Mouse (Mus musculus) urinary bladder, adult 18-20 months (tissue): ENCODE data around the gene Tpt1.
A peak's percentile ranks its signal among the peaks of the same experiment; 100 is the strongest.
"Not testable (repeated sequence)": the region's sequence is repeated elsewhere in the genome, so short reads cannot be mapped to it uniquely, and the experiment has no call there.

Source experiments
- DNase-seq, 2 experiments: peaks; one replicate each; pipeline ENCODE4 v3.0.0; 2022; ENCODE audit warnings: low spot score in 2 of 2, mixed read lengths in 2 of 2

Tpt1 gene

DNA sequence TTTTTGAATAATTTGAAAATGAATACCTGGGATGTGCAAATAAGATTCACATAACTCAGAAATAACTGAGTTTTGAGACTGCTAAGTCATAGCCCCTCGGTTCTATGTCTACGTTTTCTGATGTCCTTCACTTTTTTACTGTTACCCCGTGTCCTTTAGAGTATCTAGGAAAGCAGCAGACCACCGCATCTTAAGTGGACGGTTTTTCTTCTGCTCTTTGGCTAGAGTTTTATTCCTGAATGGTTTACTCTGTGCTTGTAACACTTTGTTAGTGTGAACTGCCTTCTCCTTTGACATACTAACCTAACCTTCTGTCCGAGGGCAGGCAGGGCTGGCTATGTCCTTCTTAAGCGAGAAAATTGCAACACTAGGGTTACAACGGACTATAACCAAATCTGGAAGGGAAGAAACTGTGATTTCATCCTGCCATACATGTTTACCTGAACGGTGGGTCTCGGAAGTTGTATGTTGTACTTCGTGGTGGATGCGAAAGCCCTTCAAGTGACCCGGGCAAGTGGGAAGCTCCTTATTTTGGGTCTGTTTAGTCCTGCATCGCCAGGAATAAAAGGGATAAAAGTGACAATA, 690 bp upstream of the Tpt1 start:
- DNase-seq, result no peak

DNA sequence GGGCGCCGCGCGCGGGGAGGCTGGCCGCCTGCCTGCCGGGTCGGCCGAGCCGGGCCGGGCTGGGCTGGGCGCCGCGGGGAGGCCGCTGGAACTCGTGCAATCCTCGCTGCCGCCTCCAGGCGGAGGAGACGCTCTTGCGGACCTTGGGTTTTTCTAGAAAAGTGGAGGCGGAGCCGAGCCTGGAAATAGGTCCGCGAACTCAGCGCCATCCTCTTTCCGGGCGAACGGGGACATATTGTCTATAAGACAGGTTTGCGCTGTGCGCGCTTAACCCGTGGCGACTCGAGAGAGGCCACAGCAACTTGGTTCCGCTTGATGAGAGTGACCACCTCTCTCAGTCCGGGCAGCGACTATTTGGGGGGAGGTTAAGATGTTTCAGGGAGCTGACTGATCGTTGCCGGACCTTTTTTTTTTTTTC, 814 bp downstream of the Tpt1 start:
- DNase-seq, result peak; percentile 85 to 89

DNA sequence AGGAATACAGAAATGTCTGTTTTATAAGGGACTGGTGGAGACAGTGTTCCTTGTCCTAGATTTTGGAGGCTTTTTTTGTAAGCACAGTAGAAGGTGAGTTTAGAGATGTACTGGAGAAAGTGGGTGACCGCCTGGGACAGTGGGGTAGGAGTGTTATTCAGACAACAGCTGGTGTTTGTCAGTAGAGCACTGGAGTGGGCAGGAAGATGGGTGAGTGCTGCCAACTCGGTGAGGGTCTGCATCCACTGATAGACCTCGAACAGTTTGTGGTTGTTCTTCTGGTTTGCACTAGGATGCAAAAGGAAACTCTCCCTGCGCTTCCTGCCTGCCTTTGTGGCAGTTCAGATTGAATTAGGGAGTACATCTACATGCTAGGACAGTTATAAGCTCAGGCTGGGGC, 2.8 kb downstream of the Tpt1 start:
- DNase-seq, result no peak

DNA sequence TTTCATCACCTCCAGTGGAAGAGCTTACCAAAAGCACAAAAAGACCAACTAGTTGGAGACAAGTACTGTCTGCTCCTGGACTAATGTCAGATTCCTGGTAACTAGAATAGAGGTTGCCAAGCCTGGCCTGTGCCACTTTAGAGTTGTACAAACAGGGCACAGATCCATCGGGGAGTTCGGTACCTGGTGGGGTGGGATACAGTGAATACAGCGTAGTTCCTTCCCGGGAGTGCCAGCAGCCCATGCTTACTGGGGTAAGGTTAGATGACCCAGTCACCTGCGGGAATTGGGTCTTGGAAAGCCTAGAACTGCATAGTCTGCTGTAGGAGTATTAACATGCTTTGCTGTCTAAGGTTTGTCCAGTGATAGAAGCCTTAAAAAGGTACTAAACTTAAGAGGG, 3.6 kb downstream of the Tpt1 start:
- DNase-seq, result no peak

DNA sequence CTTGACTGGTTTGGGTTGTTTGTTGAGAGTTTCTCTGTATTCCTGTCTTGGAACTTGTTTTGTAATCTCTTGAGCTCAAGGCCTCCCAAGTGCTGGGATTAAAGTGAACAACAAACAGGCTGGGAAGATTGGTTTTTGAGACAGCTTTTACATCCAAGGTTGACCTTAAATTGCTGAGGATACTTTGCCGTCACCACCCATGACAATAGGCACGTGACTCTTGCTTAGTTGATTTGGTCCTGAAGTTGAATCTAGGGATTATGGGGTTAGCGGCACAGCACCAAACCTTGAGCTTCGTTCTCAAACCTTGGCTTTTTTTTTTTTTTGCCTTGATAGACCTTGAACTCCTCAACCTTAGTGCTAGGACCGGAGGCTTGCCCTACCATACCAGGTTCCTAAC, 4.3 kb downstream of the Tpt1 start:
- DNase-seq, result no peak

DNA sequence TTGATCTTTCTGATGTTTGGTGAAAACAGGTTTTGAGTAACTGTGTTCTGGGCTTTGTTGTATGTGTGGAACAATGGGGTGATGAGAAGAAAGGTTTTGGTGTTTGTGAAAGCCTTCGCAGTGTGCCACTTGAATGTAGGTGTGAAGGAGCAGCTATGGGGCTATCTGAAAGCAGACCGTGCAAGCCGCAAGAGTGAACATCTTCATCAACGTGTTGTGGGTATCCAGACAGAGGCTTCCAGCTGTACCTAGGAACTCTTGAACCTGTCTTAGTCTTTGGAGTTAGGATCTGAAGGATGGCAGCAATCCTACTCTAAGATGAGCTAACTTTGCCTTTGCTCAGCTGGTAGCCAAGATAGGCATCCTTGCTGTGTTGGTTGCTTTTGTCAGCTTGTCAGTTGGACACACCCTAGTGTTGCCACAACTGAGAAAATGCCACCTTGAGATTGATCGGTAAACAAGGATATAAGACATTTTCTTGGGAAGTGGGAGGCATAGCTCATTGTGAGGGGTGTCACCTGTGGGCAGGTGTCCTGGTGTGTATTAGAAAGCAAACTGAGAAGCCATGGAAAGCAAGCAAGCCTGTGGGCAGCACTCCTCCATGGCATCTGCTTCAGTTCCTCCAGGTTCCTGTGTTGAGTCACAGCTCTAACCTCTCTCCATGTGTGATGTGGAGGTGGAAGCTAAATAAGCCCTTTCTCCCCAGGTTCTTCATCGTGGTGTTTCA, 5.1 kb downstream of the Tpt1 start:
- DNase-seq, result no peak

DNA sequence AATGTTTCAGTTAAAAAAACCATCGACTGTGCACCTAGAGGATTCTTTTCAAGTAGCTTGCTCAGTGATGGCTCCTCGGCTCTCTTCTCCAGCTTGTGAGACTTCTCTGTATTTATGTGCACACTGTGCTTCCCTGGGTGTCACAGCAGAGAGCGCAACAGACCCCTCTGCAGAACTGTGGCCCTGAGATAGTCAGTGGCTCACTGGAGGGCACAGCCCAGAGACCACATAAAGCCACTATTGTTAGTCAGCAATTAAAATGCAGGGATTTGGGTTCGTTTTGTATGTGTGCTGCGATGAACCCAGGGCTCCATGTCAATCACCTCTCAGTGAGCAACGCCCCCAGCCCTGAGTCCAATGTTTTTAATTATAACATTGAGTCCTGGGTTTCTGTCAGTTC, 5.9 kb downstream of the Tpt1 start:
- no peak for DNase-seq

DNA sequence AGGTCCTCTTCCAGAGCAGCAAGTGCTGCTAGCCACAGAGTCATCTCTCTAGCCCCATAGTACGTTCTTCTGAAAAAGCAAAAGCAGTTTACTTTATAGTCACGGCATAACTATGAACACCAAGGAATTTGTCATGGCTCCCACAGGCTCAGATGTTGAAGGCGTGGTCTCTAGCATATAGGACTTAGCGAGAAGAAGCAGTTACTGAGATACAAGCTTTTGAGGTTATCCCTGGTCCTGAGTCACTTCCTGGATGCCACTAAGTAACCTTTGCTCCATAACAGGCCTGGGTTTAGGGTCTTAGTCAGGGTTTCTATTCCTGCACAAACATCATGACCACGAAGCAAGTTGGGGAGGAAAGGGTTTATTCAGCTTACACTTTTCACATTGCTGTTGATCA, 7.1 kb downstream of the Tpt1 start:
- no peak for DNase-seq

DNA sequence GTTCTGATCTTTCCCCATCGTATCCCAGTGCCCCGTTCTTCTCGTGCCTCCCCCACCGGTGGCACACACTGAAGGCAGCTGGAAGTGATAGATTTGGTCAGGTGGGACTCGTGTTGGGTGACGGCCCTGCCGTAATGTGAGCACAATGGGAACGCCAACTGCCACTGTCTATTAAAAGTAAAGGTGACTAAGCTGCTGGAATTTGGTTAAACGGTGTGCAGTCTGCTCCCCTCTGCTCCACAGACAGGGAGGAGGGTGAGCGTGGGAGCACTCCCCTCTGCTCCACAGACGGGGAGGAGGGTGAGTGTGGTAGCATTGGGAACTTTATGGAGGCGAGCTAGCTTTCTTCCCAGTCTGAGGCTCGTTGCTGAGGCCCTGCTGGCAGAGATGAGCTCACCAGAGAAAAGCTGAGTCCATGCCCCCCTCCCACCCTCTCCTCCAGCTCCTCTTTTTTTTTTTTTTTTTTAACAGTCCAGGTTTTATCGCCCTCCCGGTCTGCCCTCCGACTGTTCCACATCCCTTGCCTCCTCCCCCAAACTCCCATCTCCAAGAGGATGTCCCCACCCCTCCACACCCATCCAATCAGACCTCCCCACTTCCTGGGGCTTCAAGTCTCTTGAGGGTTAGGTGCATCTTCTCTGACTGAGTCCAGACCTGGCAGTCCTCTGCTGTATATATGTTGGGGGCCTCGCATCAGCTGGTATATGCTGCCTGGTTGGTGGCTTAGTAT, 10.5 kb downstream of the Tpt1 start:
- no peak for DNase-seq

DNA sequence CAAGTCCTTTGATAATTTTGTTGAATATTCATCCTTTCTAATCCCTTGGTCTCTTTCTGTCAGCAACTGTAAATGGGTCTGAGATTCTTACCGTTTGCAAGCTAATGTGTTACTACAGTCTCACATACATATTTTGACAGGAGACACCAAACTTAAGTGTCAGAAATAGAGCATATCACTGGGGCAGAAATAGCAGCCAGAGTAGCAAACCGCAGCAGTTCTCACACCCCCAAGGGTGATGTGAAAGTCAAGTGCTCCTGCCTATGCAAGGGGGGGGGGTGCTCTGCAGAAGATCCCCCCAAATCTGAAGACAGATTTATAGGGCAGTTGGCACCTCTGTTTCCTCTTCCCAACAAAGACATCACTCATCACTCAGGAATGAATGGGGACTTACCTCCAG, 13.3 kb downstream of the Tpt1 start:
- DNase-seq, result no peak

DNA sequence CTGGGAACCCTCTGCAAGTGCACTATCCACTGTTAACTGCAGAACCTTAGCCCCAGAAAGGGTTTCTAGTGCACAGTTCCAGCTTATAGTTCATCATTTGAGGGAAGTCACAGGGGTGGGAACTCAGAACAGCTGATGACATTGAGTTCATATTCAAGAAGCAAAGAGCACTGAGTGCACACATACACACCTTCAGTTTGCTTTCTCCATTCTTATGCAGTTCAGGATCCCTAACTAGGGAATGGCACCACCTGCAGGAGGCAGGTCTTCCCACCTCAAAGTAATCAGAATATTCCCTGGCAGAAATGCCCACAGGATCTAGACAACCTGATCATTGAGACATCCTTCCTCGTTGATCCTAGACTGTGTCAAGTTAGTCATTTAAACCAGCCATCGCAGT, 14.7 kb downstream of the Tpt1 start:
- DNase-seq, result no peak

DNA sequence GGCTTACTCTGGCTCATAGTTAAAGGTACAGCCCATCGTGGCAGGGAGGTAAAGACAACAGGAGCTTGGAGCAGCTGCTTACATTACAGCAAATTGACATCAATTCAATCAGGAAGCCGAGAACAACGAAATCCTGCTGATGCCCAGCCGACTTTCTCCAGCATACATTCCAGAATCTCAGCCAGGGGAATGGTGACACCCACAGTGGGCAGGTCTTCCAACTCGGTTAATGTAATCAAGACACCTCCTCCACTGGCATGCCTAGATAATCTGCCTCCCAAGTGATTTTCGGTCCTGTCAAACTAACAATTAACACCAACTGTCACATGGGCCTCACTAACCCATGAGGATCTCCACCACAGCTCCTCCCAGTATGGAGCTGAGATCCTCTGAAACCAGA, 17.8 kb downstream of the Tpt1 start:
- DNase-seq, result no peak

DNA sequence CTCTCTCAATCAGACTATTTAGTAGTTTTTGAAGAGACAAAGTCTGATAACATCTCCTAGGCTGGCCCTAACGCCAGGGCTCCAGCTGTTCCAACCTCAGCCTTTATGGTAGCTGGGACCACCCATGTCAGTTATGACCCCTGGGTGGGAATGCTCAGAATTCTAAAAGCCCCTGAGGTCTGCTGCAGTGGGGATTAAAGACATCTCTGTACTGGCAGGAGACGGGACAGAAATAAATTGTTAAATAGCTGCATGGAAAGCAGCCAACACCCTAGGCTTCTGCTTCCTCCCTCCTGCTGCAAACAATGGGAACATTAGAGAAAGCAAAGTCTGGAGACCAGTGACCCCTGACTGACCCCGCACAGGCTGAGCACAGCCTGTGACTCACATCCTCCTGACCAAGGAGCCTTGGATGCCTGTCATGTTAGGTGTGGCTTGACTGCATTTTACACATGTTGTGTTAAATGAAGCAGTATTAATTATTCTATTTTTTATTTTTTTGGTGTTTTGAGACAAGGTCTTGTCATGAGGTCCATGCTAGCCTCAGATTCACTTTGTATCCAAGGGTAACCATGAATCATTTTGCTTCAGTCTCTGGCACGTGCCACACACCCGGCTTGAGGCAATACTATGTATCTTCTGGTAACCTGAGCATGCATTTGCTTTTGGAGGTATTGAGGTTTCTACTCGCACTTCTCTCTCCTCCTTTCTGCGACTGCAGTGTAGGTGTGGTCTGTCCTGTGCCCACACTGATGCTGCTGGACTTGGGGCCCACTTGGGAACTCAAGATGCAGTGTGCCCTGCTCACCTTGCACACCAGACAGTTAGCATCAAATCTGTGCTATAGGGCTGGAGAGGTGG, 18.9 kb downstream of the Tpt1 start:
- peak; percentile 28 to 67 for DNase-seq

DNA sequence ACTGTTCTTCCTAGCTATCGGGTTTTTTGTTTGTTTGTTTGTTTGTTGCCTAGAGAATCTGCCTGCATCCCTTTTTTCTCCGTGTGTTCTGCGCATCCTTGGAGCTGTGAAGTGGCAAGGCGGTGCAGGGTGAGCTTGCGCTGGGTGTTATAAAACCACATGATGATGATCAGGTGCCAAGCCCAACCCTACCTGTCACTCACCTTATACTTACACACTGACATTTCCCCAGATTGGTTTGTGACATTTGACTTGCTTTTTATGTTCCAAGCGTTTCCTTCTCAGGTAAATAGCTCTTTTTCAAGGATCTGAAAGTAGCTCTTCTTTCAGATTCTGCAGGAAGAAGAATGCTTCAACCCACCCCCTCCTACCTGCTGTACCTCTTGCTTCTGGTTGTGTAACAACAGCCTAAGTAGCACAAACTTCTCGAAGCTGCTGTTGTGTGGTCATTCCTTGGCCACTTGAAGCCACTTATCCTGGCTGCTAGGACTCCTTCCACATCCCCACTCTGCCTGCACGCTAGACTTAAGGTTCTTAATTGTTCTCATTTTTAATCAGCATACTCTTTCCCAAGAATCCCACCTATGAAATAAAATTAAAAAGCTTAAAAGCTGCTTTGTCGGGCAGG, 21.9 kb downstream of the Tpt1 start:
- DNase-seq, result no peak

DNA sequence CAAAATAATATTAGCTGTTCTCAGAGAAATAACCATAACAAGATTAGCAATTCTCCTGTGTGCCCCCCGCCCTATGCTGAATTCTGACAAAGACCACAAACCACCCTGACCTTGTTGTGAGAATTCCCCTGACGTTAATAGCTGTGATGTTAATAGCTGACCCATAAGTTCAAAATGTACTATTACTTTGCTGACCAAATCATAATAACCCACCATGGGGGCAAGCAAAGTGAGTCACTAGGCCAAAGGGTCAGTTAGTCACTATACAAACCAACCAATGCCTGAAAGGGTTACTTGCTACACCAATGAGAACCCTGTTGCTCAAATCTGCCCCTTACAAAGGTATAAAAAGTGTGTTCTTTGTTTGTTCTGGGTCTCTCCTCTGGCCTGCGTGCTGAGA, 23.1 kb downstream of the Tpt1 start:
- not testable (repeated sequence) for DNase-seq

DNA sequence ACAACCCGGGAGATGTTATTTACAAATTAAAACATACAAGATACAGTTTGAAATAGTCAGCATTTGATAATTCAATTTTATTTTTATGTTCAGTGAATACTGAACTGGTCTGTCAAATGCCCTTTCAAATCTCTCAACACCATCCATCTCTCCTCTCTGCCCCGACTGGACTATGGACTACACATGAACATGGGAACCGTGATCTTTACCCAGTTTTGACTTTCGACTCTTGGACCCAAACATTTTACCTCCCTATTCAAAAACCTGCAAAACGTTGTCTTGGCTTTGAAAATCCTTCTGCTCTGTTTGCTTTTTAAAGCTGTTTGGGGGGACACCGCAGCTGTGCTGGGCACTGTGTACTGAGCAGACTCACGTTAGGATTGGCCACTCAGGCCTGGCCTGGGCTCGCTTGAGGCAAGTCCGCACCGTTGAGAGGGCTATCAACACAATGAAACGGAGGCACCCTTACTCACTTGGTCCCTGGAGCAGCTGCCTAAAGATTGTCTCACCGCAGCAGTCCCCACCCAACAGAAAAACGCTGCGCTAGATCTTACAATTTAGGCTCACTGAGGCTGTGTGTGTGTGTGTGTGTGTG, 25.0 kb downstream of the Tpt1 start:
- DNase-seq, result no peak

DNA sequence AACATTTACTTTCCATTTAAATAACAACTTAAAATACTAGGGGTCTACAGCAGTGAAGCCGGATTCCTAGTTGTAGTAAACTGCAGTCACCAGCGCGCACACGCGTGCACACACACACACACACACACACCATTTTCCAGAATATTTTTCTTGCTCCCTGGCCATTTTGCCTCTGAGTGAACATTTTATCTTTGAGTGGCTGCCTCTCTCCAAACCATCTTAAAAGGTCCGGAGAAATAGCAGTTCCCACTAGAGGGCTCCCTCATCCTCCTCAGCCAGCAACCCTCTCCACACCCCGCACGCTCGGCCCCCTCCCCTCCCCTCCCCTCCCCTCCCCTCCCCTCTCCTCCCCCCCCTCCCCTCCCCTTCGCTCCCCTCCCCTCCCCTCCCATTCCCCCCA, 25.7 kb downstream of the Tpt1 start:
- no peak for DNase-seq

DNA sequence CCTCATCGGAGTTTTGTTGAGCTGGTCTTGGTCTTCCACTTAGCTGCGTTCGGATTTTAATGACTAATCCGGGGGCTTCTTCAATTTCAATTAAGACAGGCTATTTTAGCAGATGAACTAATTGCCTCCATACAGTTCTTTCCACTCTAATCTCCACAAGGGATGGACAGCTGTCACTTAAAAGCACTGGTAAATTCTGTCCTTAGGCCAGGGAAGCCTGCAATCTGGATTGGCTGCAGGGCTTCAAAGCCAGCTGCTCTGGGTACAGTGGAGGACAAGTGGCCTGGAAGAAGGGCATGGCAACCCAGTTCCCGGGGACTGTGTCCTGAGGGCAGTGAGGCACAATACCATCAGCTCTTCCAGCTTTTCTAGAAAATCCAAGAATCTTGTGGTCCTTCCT, 26.2 kb downstream of the Tpt1 start:
- DNase-seq, result no peak

DNA sequence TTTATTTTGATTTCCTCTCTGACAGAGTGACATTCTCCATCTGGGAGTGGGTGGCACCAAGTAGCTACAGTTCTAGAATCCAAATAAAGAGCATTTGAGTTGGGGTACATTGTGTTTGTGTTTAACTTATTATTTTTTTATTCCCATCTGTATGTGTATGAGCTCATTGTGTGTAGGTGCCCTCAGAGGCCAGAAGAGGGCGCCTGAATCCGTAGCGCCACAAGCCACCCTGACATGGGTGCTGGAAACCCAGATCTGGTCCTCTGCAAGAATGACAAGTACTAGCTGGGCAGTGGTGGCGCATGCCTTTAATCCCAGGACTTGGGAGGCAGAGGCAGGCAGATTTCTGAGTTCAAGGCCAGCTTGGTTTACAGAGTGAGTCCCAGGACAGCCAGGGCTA, 26.9 kb downstream of the Tpt1 start:
- no peak for DNase-seq

DNA sequence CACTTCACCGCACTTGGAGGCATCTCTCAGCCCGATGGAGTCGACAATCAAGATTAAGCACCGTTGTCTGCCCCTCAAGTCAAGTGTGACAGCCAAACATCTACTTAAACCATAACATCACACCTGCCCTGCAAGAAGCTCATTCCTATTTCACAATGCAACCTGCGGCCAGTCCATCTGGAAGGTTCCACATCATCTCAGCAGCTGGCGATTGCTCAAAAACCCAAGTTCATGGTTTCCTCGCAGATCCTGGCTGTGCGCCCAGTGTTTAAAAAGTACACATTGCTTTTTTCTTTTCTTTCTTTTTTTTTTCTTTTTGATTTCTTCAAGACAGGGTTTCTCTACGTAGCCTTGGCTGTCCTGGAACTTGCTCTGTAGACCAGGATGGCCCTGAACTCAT, 28.7 kb downstream of the Tpt1 start:
- no peak for DNase-seq

DNA sequence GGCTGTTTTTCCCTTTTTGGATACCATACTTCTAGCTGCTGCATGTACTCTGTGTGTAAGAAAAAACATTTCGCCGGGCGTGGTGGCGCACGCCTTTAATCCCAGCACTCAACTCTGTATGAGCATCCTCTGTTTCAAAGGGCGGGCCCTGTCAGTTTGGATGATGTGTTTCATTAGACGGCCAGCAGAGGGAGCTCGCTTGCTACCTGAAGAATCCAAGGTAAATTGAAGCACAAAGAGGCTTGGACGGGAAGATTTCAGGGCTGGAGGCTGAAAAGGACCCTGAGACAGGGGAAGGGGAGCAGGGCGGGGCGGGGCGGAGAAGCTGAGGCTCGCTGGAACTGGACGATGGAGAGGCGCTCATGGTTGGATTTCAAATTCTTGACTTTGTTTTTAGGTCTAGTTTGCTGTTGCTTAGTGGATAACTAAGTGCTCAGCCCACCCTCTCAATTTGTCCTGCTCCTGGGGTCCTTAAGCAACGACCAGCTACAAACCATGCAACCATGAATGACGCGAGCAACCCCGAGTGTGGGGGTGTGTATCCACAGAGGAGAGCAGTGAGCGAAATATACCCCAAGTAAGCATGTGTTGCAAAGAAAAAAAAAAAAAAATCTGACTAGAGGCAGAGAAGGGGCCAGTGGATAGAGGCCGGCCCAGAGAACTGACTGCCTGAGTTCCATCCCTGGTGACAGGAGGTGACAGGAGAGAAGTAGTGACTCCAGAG, 31.6 kb downstream of the Tpt1 start:
- peak; percentile 49 to 63 for DNase-seq
